Mouse (Mus musculus) CH12.LX (cell line): Measurements from ENCODE around the gene Foxf2.

ENCODE experiments used
- CTCF ChIP-seq, 2 experiments: IDR thresholded peaks in 1 of 2; conservative IDR thresholded peaks in 1 of 2; 2 replicates each; pipeline ENCODE4 v1.5.1; 2011 to 2012; ENCODE audit warnings: low read depth in 2 of 2, low read length in 2 of 2, improper control_type of control experiment in 1 of 2, inconsistent platforms in 1 of 2, mild to moderate bottlenecking in 1 of 2, moderate library complexity in 1 of 2
- EP300 ChIP-seq: IDR thresholded peaks from 2 replicates; pipeline ENCODE4 v1.6.1; 2011; ENCODE audit warnings: low read length, improper control_type of control experiment
- ETS1 ChIP-seq: conservative IDR thresholded peaks from 2 replicates; pipeline ENCODE4 v1.6.1; 2012; ENCODE audit warnings: low read depth, mild to moderate bottlenecking, inconsistent platforms, low read length, improper control_type of control experiment, moderate library complexity
- MAX ChIP-seq: IDR thresholded peaks from 2 replicates; pipeline ENCODE4 v1.6.1; 2011; ENCODE audit warnings: low read length, improper control_type of control experiment
- MEF2A ChIP-seq: IDR thresholded peaks from 2 replicates; pipeline ENCODE4 v1.6.1; 2014; ENCODE audit warnings: low read depth, mild to moderate bottlenecking, inconsistent platforms, low read length, improper control_type of control experiment, borderline replicate concordance
- POLR2A ChIP-seq: IDR thresholded peaks from 2 replicates; pipeline ENCODE4 v1.6.1; 2011; ENCODE audit warnings: low read depth, mild to moderate bottlenecking, improper control_type of control experiment, low read length
- ZC3H11A ChIP-seq: IDR thresholded peaks from 2 replicates; pipeline ENCODE4 v1.6.1; 2012; ENCODE audit warnings: low read depth, mild to moderate bottlenecking, inconsistent platforms, low read length, improper control_type of control experiment

GRCm38 (mm10) chr13:31615561-31616165 lies 10.0 kb upstream of the Foxf2 start:
- TF ChIP-seq POLR2A (no peak), CTCF (conservative IDR thresholded peaks at IDR 0.05 in 1 of 2, IDR thresholded peaks at IDR 0.05 in 1 of 2; ENCODE audit: low read depth in 2 of 2, low read length in 2 of 2) (no peak), ETS1 (no peak), EP300 (no peak), MAX (no peak), MEF2A (no peak), ZC3H11A (no peak)
